Mouse (Mus musculus): Measurements from ENCODE around the gene Camkk2.

The Camkk2 gene

DNA sequence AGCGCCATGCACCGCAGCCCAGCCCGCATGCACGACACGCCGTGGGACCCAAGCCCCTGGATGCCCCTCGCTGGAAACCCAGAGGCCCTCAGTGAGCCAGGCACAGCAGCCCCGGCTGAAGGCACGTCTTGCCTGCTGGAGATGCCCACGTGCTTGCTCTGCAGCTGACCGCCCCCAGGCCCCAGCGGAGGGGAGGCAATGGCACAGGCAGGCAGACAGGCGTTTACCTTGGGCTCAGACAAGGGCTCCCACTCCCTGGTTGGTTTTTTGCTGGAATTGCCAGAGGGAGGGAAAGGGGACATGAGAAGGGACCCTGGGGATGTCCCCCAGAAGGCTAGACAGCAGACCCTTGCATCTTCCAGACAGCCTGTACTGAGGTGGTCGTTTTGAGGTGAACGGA, 42.4 kb downstream of the Camkk2 start:
- in situ Hi-C loops (cut with MboI, MseI), result no loop called here

DNA sequence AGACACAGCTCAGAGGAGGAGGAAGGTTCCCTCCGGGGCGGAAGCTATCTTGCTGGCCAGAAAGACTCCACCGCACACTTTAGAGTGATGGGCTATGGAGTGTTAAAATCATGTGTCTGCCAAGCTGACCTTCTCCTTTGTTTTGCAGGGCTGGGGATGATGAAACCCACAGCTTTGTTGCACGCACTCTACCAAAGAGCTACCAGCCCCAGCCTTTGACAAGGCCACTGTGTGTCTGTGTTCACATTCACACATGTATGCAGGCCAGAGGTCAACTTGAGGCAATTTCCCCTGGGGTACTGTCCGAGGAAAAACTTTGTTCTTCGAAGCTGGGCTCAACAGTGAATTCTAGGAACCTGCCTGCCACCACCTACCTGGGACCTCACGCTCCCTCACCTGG, 43.4 kb downstream of the Camkk2 start:
- in situ Hi-C loops (cut with MboI, MseI), result no loop called here

GRCm38 (mm10) chr5:122733881-122734280, 45.3 kb downstream of the Camkk2 start:
- in situ Hi-C loops (cut with MboI, MseI), result no loop called here

GRCm38 (mm10) chr5:122731991-122732673, 47.1 kb downstream of the Camkk2 start:
- in situ Hi-C loops (cut with MboI, MseI), result no loop called here

- in situ Hi-C loops (cut with MboI, MseI), result no loop called here
Observed at GRCm38 (mm10) chr5:122731321-122731720, 47.9 kb downstream of the Camkk2 start.

GRCm38 (mm10) chr5:122730776-122731175, 48.4 kb downstream of the Camkk2 start:
- in situ Hi-C loops (cut with MboI, MseI), result no loop called here

GRCm38 (mm10) chr5:122727096-122727495, 52.1 kb downstream of the Camkk2 start:
- in situ Hi-C loops (cut with MboI, MseI), result no loop called here

GRCm38 (mm10) chr5:122726595-122726994, 52.6 kb downstream of the Camkk2 start:
- in situ Hi-C loops (cut with MboI, MseI), result no loop called here

DNA sequence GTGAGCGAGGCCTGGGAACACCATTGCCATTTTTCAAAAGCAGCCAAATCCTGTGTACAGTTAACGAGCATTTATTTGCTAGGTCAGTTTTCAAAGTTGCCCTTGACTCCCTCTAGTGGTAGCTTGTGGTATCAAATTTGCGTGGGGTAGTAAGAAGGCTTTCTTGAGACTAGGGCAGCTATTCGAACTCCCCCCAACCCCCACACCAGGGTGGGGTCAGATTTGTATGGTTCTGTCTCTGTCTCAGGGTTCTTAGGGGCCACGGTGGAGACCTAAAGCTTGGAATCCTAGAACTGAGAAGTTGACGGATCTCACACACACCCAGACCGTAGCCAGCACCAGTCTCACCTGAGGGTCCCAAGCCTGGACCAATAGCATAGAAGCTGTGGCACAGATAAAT, 53.1 kb downstream of the Camkk2 start:
- in situ Hi-C loops (cut with MboI, MseI), result no loop called here

DNA sequence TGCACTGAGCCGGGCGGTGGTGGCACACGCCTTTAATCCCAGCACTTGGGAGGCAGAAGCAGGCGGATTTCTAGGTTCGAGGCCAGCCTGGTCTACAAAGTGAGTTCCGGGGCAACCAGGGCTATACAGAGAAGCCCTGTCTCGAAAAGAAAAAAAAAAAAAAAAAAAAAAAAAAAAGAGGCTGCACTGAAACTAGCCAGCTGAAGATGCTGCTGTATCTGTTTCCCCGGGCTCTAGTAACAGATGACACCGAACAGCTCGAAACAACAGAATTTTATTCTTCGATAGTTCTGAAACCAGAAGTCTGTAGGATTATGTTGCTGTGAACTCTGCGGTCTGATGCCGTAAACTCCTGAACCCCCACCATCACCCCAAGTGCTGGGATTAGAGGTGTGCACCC, 53.8 kb downstream of the Camkk2 start:
- in situ Hi-C loops (cut with MboI, MseI), result no loop called here

DNA sequence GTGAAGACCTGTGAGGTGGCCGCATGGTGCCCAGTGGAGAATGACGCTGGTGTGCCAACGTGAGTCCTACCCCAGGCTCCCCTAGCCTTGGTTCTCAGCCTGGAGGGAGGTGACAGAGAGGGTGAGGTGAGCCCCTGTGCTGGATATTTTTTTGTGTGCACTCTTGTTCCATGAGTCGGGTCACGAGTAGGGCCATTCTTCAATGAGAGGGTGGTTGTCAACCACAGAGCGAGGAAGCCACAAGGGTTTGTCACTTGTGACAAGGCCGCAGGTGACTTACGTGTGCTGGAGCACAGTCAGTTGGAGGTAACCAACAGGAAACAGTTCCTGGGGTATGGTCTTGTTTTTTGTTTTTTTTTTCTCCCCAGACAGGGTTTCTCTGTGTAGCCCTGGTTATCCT, 60.0 kb downstream of the Camkk2 start:
- in situ Hi-C loops (cut with MboI, MseI), result no loop called here

DNA sequence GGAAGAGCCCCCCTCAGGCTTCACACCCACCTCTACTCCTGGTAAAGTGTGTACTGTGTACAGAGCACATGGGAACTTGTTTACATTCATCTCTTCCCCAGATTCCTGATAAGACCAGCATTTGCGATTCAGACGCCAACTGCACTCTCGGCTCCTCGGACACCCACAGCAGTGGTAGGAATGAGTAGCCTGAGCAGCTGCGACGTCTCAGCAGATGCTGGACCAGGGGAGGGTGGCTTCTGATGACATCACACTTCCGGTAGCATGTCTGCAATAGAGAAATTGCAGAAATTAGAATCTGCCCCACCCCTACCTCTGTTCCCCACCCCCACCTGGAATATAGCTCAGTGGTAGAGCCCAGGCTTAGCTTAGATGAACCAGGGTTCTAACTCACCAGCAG, 60.8 kb downstream of the Camkk2 start:
- in situ Hi-C loops (cut with MboI, MseI), result no loop called here

- in situ Hi-C loops (cut with MboI, MseI), result no loop called here
Observed at GRCm38 (mm10) chr5:122716793-122717192, 62.4 kb downstream of the Camkk2 start.

GRCm38 (mm10) chr5:122715723-122716122, 63.5 kb downstream of the Camkk2 start:
- in situ Hi-C loops (cut with MboI, MseI), result no loop called here

DNA sequence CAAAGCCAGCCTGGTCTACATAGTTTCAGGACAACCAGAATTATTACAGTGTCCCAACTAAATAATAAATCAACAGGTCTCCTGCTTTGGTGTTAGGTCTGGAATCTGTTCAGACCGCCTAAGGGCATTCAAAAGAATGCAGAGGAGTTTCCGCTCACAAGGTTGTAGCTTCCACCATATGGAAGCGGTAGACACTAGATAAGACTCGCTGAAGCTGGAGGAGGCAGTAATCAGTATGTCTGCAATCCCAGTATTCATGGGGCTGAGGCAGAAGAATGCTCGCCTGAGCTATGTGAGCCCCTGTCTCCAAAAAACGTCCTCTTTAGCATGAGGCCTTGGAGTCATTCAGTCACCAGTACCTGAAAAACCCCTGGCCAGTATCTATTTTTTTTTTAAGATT, 70.4 kb downstream of the Camkk2 start:
- in situ Hi-C loops (cut with MboI, MseI), result no loop called here

DNA sequence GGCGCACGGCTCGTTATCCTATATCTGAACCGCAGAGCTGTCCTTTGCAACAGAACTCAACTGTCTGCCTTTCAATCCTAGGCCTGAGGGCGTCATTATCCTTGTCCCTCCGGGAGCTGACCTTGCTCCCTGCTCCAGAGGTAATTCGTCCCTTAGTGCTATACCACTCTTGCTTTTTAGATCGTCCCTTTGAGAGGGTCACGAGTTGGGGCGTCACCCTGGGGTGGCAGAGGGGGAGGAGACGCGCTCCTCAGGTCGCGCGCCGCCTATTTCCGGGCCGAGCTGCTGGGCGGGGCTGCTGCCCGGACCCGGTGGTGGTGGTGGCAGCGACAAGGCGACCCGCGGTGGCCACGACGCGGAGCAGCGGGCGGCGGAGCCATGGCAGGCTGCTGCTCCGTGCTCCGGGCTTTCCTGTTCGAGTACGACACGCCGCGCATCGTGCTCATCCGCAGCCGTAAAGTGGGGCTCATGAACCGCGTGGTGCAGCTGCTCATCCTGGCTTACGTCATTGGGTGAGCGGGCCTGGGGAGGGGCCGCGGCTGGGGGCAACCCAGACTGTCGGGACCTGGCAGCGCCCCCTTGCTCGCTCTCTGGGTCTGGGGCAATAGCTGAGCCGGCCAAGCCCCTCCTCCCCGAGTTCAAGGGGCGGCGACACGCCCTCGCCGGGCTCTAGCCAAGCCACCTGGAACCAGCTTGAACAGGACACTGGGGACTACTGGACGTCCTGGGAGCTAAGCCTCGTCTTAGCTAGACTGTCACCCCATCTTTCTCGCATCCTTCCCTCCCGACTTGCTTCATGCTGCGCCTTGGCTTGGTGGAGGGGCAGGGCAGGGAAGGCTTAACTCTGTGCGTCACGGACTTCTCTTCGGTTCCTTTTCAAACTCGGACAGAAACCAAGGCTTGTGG, 71.7 kb downstream of the Camkk2 start, which contains the start of gene P2rx4:
TSS of gene P2rx4 (plus strand) at position 269 of the 906 bp plus-strand sequence.
- in situ Hi-C loops (cut with MboI, MseI), result no loop called here

DNA sequence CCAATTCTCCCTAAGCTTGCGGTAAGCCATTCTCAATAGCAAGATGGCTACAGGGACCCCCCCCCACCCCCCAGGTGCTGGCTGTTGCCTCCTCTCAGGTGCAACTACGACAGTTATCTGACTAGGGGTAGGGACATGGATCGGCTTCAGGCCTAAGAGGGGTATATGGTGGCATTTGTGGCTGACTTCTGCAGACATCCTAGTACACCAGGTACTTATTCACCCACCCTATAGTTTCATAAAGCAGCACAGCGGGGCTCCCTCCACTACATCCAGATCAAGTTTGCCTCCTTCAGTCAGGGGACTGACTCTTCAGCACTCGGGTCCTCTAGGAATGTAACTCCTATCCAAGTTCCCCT, 72.3 kb downstream of the Camkk2 start:
- in situ Hi-C loops (cut with MboI, MseI), result no loop called here

DNA sequence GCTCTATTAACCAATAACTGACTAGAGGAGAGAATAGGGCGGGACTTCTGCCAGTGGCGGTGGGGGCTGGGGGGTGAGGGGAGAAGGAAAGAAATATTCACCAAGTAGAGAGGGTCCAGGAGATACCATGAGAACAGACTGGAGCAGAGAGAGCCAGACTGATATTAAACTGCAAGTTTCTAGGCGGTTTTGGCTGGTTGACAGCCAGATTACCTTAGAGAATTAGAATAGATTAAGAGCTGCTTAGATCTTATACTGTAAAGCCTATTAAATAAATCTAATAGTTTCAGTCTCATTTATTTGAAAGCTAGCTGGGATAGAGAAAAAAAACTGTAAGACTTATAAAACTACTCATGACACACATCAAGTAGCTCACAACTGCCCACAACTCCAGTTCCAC, 74.0 kb downstream of the Camkk2 start:
- in situ Hi-C loops (cut with MboI, MseI), result no loop called here

- in situ Hi-C loops (cut with MboI, MseI), result no loop called here
Observed at GRCm38 (mm10) chr5:122704571-122704970, 74.6 kb downstream of the Camkk2 start.

DNA sequence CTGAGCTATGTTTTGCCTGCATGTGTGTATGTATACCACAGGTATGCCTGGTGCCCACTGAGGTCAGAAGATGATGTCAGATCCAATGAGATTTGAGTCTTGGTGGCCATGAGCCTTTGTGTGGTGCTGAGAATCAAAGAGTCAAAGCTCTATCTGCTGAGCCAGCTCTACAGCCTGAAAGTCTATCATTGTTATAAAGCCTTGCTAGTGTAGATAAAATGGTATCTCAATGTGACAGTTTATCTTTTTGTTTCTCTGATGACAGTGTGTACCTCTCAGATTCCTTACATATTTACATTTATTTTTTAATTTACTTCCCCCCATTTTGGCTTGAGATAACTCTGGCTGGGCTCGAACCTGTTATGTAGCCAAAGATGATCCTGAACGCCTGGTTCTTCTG, 75.6 kb downstream of the Camkk2 start:
- in situ Hi-C loops (cut with MboI, MseI), result no loop called here

- in situ Hi-C loops (cut with MboI, MseI), result no loop called here
Observed at GRCm38 (mm10) chr5:122702156-122702555, 77.1 kb downstream of the Camkk2 start.

DNA sequence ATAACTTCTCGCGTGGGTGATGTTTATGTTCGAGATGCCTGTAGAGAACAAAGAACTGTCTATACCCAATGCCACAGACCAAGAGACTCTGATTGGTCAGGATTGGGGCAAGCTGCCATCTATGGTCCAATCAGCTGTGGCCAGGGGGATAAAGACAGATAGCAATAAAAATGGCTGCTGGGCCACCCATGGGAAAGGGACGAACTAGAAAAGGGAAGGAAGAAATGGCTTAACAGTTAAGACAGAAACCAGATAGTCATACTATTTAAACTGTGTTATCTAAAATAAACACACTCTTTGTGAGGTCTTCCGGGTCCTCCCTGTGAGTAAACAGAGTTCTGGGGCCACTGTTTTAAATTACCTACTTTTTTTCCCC, 78.4 kb downstream of the Camkk2 start:
- in situ Hi-C loops (cut with MboI, MseI), result no loop called here
